8 mouse cellular contexts compared by ENCODE assay signal in the genomic region with DNA sequence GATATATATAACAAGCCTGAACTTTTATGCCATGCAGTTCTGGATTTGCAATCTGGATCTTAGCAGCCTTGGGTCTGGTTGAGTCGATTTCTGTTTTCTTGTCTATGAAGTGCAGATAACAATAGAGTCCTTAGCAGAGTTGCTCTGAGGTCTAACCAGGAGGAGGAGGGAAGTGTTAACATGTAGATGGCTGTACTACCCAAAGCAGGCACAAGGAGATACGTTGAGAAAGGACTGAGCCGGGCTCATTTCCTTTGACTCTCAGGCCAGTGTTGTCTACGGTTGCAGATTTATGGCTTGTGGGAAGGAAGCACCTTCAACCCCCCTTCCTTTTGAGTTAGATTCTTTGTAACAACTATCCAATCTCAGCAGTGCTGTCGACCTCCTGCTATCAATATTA. TPM values are rescaled to one million over a fixed set of nuclear protein-coding genes. Genes with fewer than 3 reads are reported as not detected.
DNase-seq lines count a peak whose midpoint lies in the region; ATAC-seq and TF ChIP-seq lines count a peak whose summit lies in the region.

No protein-coding gene starts in this region.

- peaks cover 11 to 30% of the 10 kb centered on the region in 2 experiments for H3K36me3 ChIP-seq in CH12.LX (replicated peaks in 1 of 2; ENCODE audit: control insufficient read depth in 1 of 2, insufficient read depth in 1 of 2, low read length in 1 of 2)
- H3K36me3 ChIP-seq in forebrain, embryonic 15.5 days = no peaks in the 10 kb centered on the region
- peaks cover 2% of the 10 kb centered on the region; the same call in 1 of the 2 replicates for H3K36me3 ChIP-seq in liver, embryonic 11.5 days (ENCODE audit: control insufficient read depth, insufficient read depth, low read length)

- intact Hi-C loops in gastrocnemius, adult 2 months (cut with DNase I) = no loop called here

- no peak for ATAC-seq in forebrain, embryonic 15.5 days (replicated peaks)
- ATAC-seq in liver, embryonic 11.5 days (replicated peaks; ENCODE audit: low FRiP score) = peak; percentile 43

- 70% methylated on average over 5 of the region's 5 CpGs for WGBS in forebrain, embryonic 15.5 days
- 28% methylated on average over 5 of the region's 5 CpGs for WGBS in liver, embryonic 11.5 days

- H3K4me2 ChIP-seq in CH12.LX (ENCODE audit: insufficient read depth, low read depth, poor library complexity, severe bottlenecking) = peak overlapping the region; percentile 98
- H3K4me2 ChIP-seq in forebrain, embryonic 15.5 days (replicated peaks) = peak overlapping the region; percentile 74
- H3K4me2 ChIP-seq in liver, embryonic 11.5 days = peak overlapping the region; percentile 86

- no peaks in the 10 kb centered on the region for H3K9me3 ChIP-seq in CH12.LX (replicated peaks; ENCODE audit: low read length)
- no peaks in the 10 kb centered on the region for H3K9me3 ChIP-seq in forebrain, embryonic 15.5 days
- H3K9me3 ChIP-seq in liver, embryonic 11.5 days (ENCODE audit: control insufficient read depth, low read length) = no peaks in the 10 kb centered on the region

- H3K4me3 ChIP-seq in gastrocnemius, adult 2 months = peak overlapping the region; percentile 94
- peak overlapping the region; percentile 95 to 96 (median 95) for H3K4me3 ChIP-seq in CH12.LX (replicated peaks in 1 of 3; ENCODE audit: low read depth in 2 of 3, low read length in 2 of 3, poor library complexity in 1 of 3)
- H3K4me3 ChIP-seq in forebrain, embryonic 15.5 days = peak overlapping the region; percentile 98; the same call in 1 of the 2 replicates
- H3K4me3 ChIP-seq in liver, embryonic 11.5 days (ENCODE audit: low read depth, low read length) = peak overlapping the region; percentile 99

- H3K79me2 ChIP-seq in CH12.LX (replicated peaks; ENCODE audit: control insufficient read depth, extremely low read depth, insufficient read depth, poor library complexity, severe bottlenecking) = peaks cover 65% of the 10 kb centered on the region

- no peak; the same call in 1 of the 2 replicates for TF ChIP-seq CTCF in gastrocnemius, adult 2 months (IDR thresholded peaks at IDR 0.05)
- peak in 1 of 2 experiments; percentile 19; a peak in 2 of 4 replicates for TF ChIP-seq CTCF in CH12.LX (conservative IDR thresholded peaks at IDR 0.05 in 1 of 2, IDR thresholded peaks at IDR 0.05 in 1 of 2; ENCODE audit: low read depth in 2 of 2, low read length in 2 of 2)

- H3K27me3 ChIP-seq in CH12.LX (replicated peaks) = no peaks in the 10 kb centered on the region
- H3K27me3 ChIP-seq in forebrain, embryonic 15.5 days = no peaks in the 10 kb centered on the region
- no peaks in the 10 kb centered on the region for H3K27me3 ChIP-seq in liver, embryonic 11.5 days (replicated peaks; ENCODE audit: control insufficient read depth, insufficient read depth, low read length)

- in situ Hi-C loops in CH12.LX (cut with MboI; ENCODE audit: low pct_ligation_motif_present, low pct_unique_long_range_greater_than_20kb, low sequenced_read_pairs) = loop anchor here (5.0 kb wide), 1 partner anchor 33 kb away; no protein-coding TSS in a partner anchor

- dilution Hi-C loops in CH12.LX (cut with MboI; ENCODE audit: extremely low pct_ligation_motif_present, extremely low pct_unique_long_range_greater_than_20kb, low sequenced_read_pairs) = no loop called here

- peaks cover 2 to 54% of the 10 kb centered on the region in 2 experiments; a peak in 3 of 4 replicates for H3K4me1 ChIP-seq in CH12.LX (ENCODE audit: control insufficient read depth in 1 of 2, insufficient read depth in 2 of 2)
- H3K4me1 ChIP-seq in forebrain, embryonic 15.5 days = peaks cover 25% of the 10 kb centered on the region
- peaks cover 17% of the 10 kb centered on the region for H3K4me1 ChIP-seq in liver, embryonic 11.5 days (replicated peaks; ENCODE audit: control insufficient read depth, insufficient read depth, low read length)

- peak overlapping the region; percentile 88 for H3K9ac ChIP-seq in CH12.LX (ENCODE audit: insufficient read depth, low read depth)
- no peak overlapping the region; the same call in 1 of the 2 replicates for H3K9ac ChIP-seq in forebrain, embryonic 15.5 days (replicated peaks)
- H3K9ac ChIP-seq in liver, embryonic 11.5 days (ENCODE audit: low read depth, low read length) = peak overlapping the region; percentile 34; the same call in 1 of the 2 replicates

- TF ChIP-seq RAD21 in CH12.LX (IDR thresholded peaks at IDR 0.05; ENCODE audit: low read depth, low read length) = no peak; the same call in none of the 2 replicates

- no peak for TF ChIP-seq EP300 in CH12.LX (IDR thresholded peaks at IDR 0.05; ENCODE audit: low read length)

- no peak for DNase-seq in gastrocnemius, adult 2 months
- no peak for DNase-seq in gastrocnemius, postnatal 4 days (ENCODE audit: low spot score in 2 of 2)
- no peak for DNase-seq in CH12.LX (ENCODE audit: extremely low read depth)
- DNase-seq in liver, embryonic 11.5 days (ENCODE audit: low spot score) = no peak
- peak; percentile 8 for DNase-seq in retina, postnatal 1 day
- DNase-seq in gastrocnemius, postnatal 10 days = no peak
- DNase-seq in frontal cortex, postnatal 25 days (ENCODE audit: low spot score in 2 of 2) = no peak

- peak overlapping the region; percentile 98; the same call in 1 of the 2 replicates for H3K27ac ChIP-seq in gastrocnemius, adult 2 months
- no peak overlapping the region for H3K27ac ChIP-seq in CH12.LX (ENCODE audit: insufficient read depth, low read depth)
- no peak overlapping the region for H3K27ac ChIP-seq in forebrain, embryonic 15.5 days (replicated peaks)
- H3K27ac ChIP-seq in liver, embryonic 11.5 days (ENCODE audit: low read depth, low read length) = no peak overlapping the region

- no peak for TF ChIP-seq POLR2A in CH12.LX (IDR thresholded peaks at IDR 0.05; ENCODE audit: low read depth, low read length)

TF ChIP-seq in CH12.LX, 34 proteins besides CTCF, POLR2A, EP300 and RAD21:
- no peak for TF ChIP-seq MAZ (IDR thresholded peaks at IDR 0.05; ENCODE audit: low read depth, low read length)
- no peak for TF ChIP-seq GABPA (IDR thresholded peaks at IDR 0.05; ENCODE audit: insufficient replicate concordance, low read depth, low read length)
- no peak for TF ChIP-seq MAFK (IDR thresholded peaks at IDR 0.05; ENCODE audit: insufficient replicate concordance, low read length)
- no peak for TF ChIP-seq JUN (IDR thresholded peaks at IDR 0.05; ENCODE audit: insufficient read depth, low read depth, low read length)
- TF ChIP-seq POLR2AphosphoS2 (IDR thresholded peaks at IDR 0.05; ENCODE audit: low read depth, low read length) = no peak
TF ChIP-seq in CH12.LX: peak in this region for 0.

RNA-seq across cellular contexts. Expression of a gene that starts 1.9 kb away (rescaled TPM):
- total RNA-seq in gastrocnemius, adult 2 months (2021) = 100 to 1,000 TPM; 110 to 120 TPM
- total RNA-seq in gastrocnemius, postnatal 4 days (2021) = 10 to 100 TPM; 65.0 to 68.3 TPM
- total RNA-seq in CH12.LX (2012; rRNA removed) = 47.8 and 63.3 TPM in 2 replicates
- total RNA-seq in CH12.LX (2014; rRNA removed) = 170 and 197 TPM in 2 replicates
- 125 and 141 TPM in 2 replicates for polyA plus RNA-seq in CH12.LX (2012; ENCODE audit: insufficient read length, low read depth)
- polyA plus RNA-seq in forebrain, embryonic 15.5 days (2015; fragmentation: Nextera tagmentation; extraction: Ambion mirVana) = 89.6 and 99.7 TPM in 2 replicates
- polyA plus RNA-seq in liver, embryonic 11.5 days (2014; fragmentation: Nextera tagmentation; extraction: Ambion mirVana) = 64.1 and 81.5 TPM in 2 replicates
- 10 to 100 TPM; 70.5 to 75.3 TPM for total RNA-seq in gastrocnemius, postnatal 10 days (2021)

RNA-seq across cellular contexts. Expression of a gene that starts 43.6 kb away (rescaled TPM):
- total RNA-seq in gastrocnemius, adult 2 months (2021) = 1 to 10 TPM; 5.4 to 6.7 TPM
- total RNA-seq in gastrocnemius, postnatal 4 days (2021) = 10 to 100 TPM; 24.3 to 27.1 TPM
- total RNA-seq in CH12.LX (2012; rRNA removed) (70.9 and 100 TPM in 2 replicates), CH12.LX (2014; rRNA removed) (186 and 216 TPM in 2 replicates)
- polyA plus RNA-seq in CH12.LX (2012; ENCODE audit: insufficient read length, low read depth) = 157 and 163 TPM in 2 replicates
- 6.9 and 8.3 TPM in 2 replicates for polyA plus RNA-seq in forebrain, embryonic 15.5 days (2015; fragmentation: Nextera tagmentation; extraction: Ambion mirVana)
- 25.0 and 30.6 TPM in 2 replicates for polyA plus RNA-seq in liver, embryonic 11.5 days (2014; fragmentation: Nextera tagmentation; extraction: Ambion mirVana)
- total RNA-seq in gastrocnemius, postnatal 10 days (2021) = 10 to 100 TPM; 12.6 to 20.3 TPM
